26 mouse cellular contexts compared by ENCODE assay signal in genomic region chr17:14174401-14174800, GRCm38 (mm10). TPM values are rescaled to one million over a fixed set of nuclear protein-coding genes. Genes with fewer than 3 reads are reported as not detected.
DNase-seq lines count a peak whose midpoint lies in the region; ATAC-seq lines count a peak whose summit lies in the region.
"Had no signal": no experiment of that assay in that cellular context is flagged by ENCODE, and none has a peak within 500 bp of the region (broad histone marks: within the 10 kb centered on the region; RNA-seq: fewer than 3 reads in every experiment).

No protein-coding gene starts in this region.

- no peaks in the 10 kb centered on the region for H3K36me3 ChIP-seq in heart, embryonic 10.5 days
- H3K36me3 ChIP-seq in embryonic facial prominence, embryonic 10.5 days (replicated peaks) = no peaks in the 10 kb centered on the region
- H3K36me3 ChIP-seq: embryonic facial prominence, embryonic 12.5 days; embryonic facial prominence, embryonic 15.5 days; forebrain, embryonic 15.5 days; heart, embryonic 13.5 days; hindbrain, embryonic 13.5 days had no signal

- ATAC-seq in cerebellum, adult (ENCODE audit: insufficient number of reproducible peaks, low FRiP score, low TSS enrichment) = no peak
- ATAC-seq: activated CD4-positive, CD25-positive, alpha-beta regulatory T cell, adult 4 months; forebrain, embryonic 15.5 days; hindbrain, embryonic 16.5 days; inflammation-experienced regulatory T-cells, adult 6 months had no signal

- peaks cover 47% of the 10 kb centered on the region for H3K27me3 ChIP-seq in heart, embryonic 10.5 days (ENCODE audit: insufficient read depth, poor library complexity, severe bottlenecking)
- no peaks in the 10 kb centered on the region; the same call in 1 of the 2 replicates for H3K27me3 ChIP-seq in embryonic facial prominence, embryonic 10.5 days (replicated peaks; ENCODE audit: low read depth, poor library complexity, severe bottlenecking)
- H3K27me3 ChIP-seq: embryonic facial prominence, embryonic 12.5 days; embryonic facial prominence, embryonic 15.5 days; forebrain, embryonic 15.5 days had no signal

- no peaks in the 10 kb centered on the region for H3K9me3 ChIP-seq in heart, embryonic 10.5 days
- H3K9me3 ChIP-seq in embryonic facial prominence, embryonic 10.5 days = no peaks in the 10 kb centered on the region
- H3K9me3 ChIP-seq: embryonic facial prominence, embryonic 12.5 days; embryonic facial prominence, embryonic 15.5 days; forebrain, embryonic 15.5 days; heart, embryonic 13.5 days; hindbrain, embryonic 13.5 days had no signal

- 74% methylated on average over 3 of the region's 3 CpGs for WGBS in heart, embryonic 10.5 days
- 82% methylated on average over 3 of the region's 3 CpGs for WGBS in embryonic facial prominence, embryonic 10.5 days

- intact Hi-C loops in heart, postnatal 14 days (cut with DNase I) = no loop called here
- intact Hi-C loops in left cerebral cortex, postnatal 4 days (cut with DNase I) = no loop called here
- intact Hi-C loops in left cerebral cortex, postnatal 36 days (cut with DNase I) = no loop called here

- H3K4me3 ChIP-seq in heart, embryonic 10.5 days = no peak overlapping the region
- no peak overlapping the region for H3K4me3 ChIP-seq in embryonic facial prominence, embryonic 10.5 days
- H3K4me3 ChIP-seq: embryonic facial prominence, embryonic 12.5 days; embryonic facial prominence, embryonic 15.5 days; forebrain, embryonic 15.5 days; heart, embryonic 13.5 days; hindbrain, embryonic 13.5 days had no signal

- peak overlapping the region; percentile 80; the same call in 1 of the 2 replicates for H3K27ac ChIP-seq in heart, embryonic 10.5 days
- peak overlapping the region; percentile 40 for H3K27ac ChIP-seq in embryonic facial prominence, embryonic 10.5 days (replicated peaks)
- H3K27ac ChIP-seq: embryonic facial prominence, embryonic 12.5 days; embryonic facial prominence, embryonic 15.5 days; forebrain, embryonic 15.5 days; hindbrain, embryonic 13.5 days had no signal

- DNase-seq in cerebellum, postnatal 10 days = peak; percentile 42 to 59
- DNase-seq in heart, embryonic 10.5 days (ENCODE audit: low spot score) = no peak
- DNase-seq in heart, postnatal 14 days = no peak
- peak; percentile 46 for DNase-seq in left cerebral cortex, postnatal 4 days
- DNase-seq in left cerebral cortex, postnatal 36 days (ENCODE audit: low spot score in 2 of 2) = no peak
- no peak for DNase-seq in embryonic facial prominence, embryonic 10.5 days (ENCODE audit: low spot score)
- no peak for DNase-seq in layer of hippocampus, postnatal 25 days (ENCODE audit: extremely low spot score in 1 of 2, low spot score in 1 of 2)
- DNase-seq: adrenal gland, adult 8-10 months; adrenal gland, postnatal 25 days; cerebellum, adult 11 months; cerebellum, adult 2 months; cerebellum, adult 9-11 months; cerebellum, postnatal 36 days; gastrocnemius, postnatal 10 days; gastrocnemius, postnatal 36 days had no signal

- peaks cover 72% of the 10 kb centered on the region for H3K4me1 ChIP-seq in heart, embryonic 10.5 days
- H3K4me1 ChIP-seq in embryonic facial prominence, embryonic 10.5 days = peaks cover 63% of the 10 kb centered on the region
- H3K4me1 ChIP-seq: forebrain, embryonic 15.5 days had no signal

RNA-seq across cellular contexts. Expression of gene Dact2, which starts 29.7 kb away (rescaled TPM):
- polyA plus RNA-seq in heart, embryonic 10.5 days (2016; fragmentation: Nextera tagmentation; extraction: Ambion mirVana) = 0.59 and 1.4 TPM in 2 replicates
- 1 to 10 TPM; 1.9 to 2.5 TPM for total RNA-seq in heart, postnatal 14 days (2021)
- 10 to 100 TPM in 1 of 2 experiments, 1 to 10 TPM in 1; 9.4 to 13.1 TPM for total RNA-seq in left cerebral cortex, postnatal 4 days (2021)
- 100 to 1,000 TPM in 1 of 2 experiments, 10 to 100 TPM in 1; 73.9 to 113 TPM for total RNA-seq in left cerebral cortex, postnatal 36 days (2021)
- 0.60 and 0.73 TPM in 2 replicates for polyA plus RNA-seq in embryonic facial prominence, embryonic 10.5 days (2016; fragmentation: Nextera tagmentation; extraction: Ambion mirVana)
- 10 to 100 TPM; 25.2 to 26.1 TPM for total RNA-seq in layer of hippocampus, postnatal 25 days (2021)
- total RNA-seq: granulocyte monocyte progenitor cell, adult 5-6 weeks; hematopoietic stem cell, adult 5-6 weeks had no signal
- polyA plus RNA-seq: activated CD4-positive, CD25-positive, alpha-beta regulatory T cell, adult 4 months had no signal

Comparison
In these comparisons a context has a peak if more than half of its experiments do, and no peak if none do; other contexts are left out.
1. DNase-seq: peak in cerebellum, postnatal 10 days (2 of 2) and left cerebral cortex, postnatal 4 days (single experiment); none in heart, embryonic 10.5 days (single experiment), heart, postnatal 14 days (0 of 2), left cerebral cortex, postnatal 36 days (0 of 2), embryonic facial prominence, embryonic 10.5 days (single experiment) and layer of hippocampus, postnatal 25 days (0 of 2).